Mouse (Mus musculus): Measurements from ENCODE around the gene Scrg1.
A peak's percentile ranks its signal among the peaks of the same experiment; 100 is the strongest.

Gene Scrg1

DNA sequence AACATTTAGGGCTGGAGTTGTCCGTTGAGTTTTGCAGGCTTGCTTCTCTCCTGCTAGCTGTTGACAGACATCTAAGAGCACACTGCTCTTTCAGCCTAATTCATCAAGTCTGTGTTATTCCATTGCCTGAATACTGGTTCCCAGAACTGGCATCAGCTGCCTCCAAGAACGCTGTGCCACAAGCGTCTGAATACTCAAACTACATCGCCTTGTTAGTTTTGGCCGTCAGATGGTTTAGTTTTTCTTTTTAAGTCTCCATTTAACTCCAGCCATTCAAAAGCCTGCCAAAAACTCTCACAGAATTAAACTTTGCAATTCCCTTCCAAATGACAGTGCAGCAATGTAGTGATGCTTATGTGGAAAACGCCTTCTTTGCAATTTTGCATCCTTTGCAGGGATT, 1.4 kb downstream of the Scrg1 start:
- DNase-seq: peak; percentile 1

DNA sequence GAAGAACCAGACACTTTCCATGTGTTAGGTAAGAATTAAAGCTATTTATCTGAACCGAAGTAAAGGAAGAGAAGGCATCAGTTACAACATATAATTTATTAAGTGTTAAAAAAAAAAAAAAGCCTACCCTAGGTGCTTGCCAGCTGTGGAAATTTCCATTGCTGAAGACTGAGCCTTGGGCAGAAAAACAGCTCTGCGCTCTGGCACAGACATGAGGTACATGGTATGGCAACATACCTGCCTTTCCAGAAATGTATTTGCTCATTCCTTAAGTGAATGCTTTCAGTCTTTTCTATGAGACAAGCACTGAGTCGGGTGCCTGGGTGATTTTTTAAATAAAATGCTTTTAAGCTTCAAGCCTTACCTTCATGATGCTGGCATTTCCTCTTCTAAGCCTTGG, 2.2 kb downstream of the Scrg1 start:
- peak; percentile 13 for DNase-seq

DNA sequence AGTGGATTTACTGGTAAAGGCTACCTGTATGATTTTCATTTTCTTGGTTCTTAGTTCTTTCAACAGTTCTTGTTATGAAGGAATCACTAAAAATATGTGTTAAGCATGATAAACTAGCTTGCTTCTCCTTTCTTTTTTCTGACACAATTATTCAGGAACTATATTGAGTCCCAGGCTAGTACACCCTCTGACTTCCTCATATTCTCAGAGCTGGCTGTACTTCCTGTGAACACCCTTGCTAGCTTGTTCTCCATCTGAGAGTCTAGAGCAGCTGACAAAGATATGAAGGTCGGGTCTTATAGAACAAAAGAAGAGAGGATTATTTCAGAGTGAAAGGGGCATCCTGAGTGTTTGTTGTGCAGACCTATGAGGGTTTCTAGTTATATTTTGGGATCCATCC, 7.1 kb downstream of the Scrg1 start:
- peak; percentile 24 for DNase-seq

DNA sequence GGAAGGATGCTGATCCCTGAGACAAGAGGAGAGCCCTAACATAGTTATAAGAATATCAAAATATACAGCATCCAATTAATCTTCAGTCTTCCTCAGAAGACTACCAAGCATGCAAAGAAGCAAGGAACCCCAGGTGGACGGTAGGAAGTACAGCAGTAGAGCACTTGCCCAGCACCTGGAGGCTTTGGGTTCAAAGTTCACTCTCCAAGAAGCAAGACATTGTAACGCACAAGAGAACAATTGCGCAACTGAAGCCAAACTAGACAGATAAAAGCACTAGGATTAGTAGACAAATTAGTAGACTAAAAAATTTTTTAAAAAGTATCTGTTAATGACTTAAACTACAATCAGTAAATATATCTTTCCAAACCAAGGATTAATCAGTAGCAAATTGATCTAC, 8.0 kb downstream of the Scrg1 start:
- DNase-seq: no peak

DNA sequence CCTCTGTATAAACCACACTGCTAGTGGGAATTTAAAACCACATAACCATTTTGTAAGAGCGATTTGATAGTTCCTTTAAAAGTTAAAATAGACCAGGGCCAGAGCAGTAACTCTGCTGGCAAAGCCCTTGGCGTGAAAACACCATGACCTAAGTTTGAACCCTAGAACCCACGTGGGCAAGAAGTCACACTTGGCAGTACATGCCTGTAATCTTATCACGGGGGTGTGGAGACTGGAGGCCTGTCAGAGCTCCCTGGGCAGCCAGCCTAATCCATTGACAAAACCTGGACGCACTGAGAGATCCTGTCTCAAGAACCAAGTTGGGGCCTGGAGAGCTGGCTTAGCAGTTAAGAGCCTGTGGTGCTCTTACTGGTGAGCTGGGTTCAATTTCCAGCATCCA, 12.9 kb downstream of the Scrg1 start:
- DNase-seq: peak; percentile 79

DNA sequence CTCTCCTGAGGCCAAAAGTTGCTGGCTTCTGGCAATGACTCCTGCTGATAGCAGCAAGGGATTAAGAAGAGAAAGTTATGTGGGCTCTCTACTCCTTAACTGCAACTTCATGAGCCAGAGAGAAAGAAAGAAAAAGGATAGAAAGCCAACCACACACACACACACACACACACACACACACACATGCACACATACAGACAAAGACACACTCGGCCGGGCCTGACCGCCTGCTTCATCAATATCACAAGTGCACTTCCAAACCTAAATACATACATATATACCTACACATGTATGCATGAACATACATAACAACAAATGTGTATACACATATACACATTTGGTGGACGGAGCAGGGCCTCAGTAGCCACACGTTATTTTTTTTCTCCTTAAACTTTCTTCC, 15.1 kb downstream of the Scrg1 start:
- no peak for DNase-seq

DNA sequence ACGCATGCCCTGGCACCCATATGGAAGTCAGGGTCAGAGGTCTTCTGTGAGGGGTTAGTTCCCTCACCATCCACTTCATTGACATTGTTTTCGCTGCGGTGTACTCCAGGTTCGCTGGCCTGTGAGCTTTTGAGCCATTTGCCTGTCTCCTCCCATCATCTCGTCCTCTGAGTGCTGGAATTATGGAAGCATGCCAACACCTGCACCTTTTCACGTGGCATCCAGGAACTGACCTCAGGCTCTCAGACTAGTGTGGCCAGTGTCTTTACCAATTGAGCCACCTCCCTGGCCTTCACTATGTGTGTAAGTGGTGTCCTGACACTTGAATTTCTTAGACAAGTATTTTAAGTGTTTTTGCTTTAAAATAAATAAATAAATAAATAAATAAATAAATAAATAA, 18.0 kb downstream of the Scrg1 start:
- DNase-seq: peak; percentile 37

DNA sequence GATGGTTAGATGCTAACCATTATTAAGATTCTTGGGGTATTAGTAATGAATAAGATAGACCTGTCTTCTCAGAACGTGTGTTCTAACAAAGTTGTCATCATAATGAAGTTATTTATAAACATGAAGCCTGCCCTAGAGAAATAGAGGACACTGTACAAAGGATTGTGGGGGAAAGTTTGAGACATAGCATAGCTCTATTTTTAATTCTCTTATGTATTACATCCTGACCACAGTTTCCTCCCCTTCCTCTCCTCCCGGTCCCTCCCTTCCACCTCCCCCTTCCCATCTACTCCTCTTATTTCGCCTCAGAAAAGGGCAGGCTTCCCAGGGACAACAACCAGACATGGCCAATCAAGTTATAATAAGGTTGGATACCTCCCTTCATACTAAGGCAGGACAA, 22.7 kb downstream of the Scrg1 start:
- DNase-seq: no peak

DNA sequence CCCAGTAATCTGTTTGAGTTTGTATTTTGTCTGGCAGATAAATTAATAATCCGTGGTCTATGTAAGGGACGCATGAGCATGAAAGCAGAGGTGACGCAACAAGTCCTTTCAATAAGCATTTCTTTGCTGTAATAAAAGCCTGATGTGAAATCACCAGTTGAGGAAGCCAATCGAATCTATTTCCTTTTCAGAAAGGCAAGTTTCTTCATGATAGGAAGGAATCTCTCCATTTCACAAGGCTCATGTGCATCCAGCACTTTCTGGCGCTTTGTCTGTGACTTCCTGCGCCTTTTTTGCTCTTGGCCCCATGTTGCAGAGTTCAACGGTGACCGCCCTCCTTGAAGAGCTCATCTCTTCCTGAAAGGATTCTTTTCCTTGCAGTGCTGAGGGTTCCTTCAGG, 24.0 kb downstream of the Scrg1 start:
- peak; percentile 20 for DNase-seq

DNA sequence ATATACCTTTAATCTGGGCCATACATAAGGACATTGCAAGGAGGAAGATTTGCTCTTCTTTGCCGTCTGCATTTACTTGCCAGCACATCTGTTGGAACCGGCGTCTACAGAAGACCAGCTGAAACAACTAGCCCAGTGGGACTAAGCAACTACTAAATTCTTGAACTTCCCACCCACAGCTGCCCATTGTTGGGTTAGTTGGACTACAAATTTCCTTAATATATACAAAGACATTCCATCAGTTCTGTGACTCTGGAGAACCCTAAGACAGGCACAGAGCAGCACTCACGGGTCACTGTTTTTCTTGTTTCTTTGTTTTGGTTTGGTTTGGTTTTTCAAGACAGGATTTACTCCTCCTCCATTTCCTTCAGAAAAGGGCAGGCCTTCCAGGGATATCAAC, 24.9 kb downstream of the Scrg1 start:
- DNase-seq: no peak

DNA sequence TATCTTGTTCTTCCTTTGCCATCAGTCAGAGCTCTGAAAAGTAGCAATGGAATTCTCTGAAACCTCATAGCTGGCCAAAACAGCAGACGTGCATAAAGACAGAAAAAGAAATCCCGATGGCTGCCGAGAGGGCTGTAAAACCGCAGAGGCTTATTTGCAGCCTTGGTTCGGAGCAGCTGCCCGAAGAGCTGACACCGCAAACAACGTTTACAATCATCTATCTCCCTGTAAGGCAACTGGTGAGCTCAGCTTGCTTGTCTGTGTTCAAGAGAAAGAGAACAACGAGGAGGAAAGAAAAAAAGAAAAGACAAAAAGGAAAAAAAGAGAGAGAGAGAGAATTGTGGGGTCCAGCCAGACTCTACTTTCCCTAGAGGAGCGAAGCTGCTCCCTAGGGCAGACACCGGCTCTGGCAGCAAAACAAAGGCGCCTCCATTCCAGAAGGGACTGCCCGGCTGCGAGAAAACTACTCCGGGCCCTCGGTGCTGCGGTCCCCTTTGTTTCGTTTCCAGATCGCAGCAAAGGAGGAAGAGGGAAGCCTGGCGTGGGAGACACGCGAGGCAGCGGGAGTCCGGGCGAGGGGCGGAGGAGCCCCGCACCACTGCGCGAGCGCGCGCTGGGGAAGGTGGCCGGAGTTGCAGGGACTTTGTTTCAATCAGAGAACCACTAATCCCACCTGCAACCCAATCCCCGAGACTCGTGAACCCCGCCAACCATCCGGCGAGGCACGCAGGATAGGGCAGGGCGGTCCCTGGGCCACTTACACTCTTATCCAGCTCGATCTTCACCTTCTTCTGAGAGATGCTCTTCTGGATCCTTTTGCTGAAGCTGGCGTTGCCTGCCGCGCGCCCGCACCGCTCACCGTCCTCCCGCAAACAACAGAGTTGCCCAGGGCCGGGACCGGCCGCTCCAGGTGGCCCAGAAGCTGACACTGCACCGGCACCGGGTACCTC, 31.0 kb downstream of the Scrg1 start:
- DNase-seq: peak; percentile 42

DNA sequence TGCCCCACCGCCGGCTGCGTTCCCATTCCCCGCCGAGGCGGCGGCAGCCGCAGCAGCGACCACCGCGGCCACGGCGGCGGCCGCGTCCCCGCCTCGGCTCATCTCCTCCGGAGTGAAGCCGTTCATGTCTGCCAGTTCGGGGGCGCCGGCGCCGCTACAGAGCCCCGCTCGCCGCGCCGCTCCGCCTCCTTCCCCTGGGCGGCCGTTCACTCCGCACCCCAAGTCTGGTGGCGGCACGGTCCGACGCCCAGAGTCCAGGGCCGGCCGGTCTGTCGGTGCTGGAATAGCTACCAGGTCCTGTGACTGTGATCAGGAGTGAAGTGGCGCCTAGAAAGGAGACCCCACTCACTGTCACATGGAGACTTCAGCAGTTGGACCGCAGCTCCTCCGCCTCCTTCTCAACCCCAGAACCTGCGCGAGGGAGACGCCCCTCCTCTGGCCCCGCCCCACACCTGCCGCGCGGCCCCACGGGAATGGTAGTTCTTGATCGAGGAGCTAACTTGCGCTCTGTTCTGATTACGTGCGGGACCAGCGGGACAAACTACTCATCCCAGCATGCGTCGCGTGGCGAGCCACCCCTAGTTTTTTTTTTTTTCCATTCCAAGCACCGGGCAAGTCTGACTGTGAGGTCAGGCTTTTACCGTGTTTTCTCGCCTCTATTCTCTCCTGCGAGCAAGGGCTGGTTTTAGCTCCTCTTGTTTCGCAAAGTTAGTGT, 31.9 kb downstream of the Scrg1 start, which contains the start of gene Sap30:
Sap30 (minus strand) TSS at position 420 of the 715 bp plus-strand sequence.
- DNase-seq: peak; percentile 99

DNA sequence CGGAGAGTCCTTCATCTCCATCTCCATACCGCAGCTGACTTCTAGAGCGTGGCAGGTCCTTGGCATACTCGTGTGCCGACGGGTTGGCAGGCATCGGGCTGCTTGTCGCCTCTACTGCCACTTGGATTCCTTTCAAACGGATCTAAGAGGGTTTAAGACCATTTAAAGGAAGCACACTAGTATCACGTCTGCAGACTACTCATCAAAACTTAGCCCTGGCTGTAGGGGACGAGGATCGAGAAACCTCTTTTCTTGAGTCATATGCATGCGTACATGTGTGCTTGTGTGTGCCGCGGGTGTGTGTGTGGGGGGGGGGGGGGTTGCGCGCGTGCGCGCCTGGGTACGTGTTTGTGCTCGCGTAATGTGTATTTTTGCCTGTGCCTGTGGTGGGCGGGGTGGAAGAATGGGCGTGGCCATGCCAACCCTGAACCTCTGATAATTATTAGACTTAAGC, 32.6 kb downstream of the Scrg1 start:
- DNase-seq: peak; percentile 86

DNA sequence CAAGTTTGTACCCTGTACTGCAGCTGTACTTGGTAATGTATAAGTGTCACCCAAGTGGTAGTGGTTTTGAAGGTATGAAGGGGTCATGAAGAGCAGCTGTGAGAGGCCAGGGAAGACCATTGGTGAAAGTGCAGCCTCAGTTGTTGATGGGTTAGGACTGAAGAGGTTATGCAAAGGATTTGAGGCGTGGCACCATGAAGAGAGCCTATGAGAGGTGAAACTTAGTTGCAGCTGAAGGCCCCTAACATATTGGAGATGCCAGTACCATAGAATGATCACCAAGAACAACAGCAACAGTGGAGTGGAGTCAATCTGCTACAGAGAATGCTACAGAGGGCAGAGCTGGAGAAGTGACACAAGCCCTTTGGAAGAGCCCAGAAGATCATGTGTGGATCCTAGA, 33.6 kb downstream of the Scrg1 start:
- no peak for DNase-seq

DNA sequence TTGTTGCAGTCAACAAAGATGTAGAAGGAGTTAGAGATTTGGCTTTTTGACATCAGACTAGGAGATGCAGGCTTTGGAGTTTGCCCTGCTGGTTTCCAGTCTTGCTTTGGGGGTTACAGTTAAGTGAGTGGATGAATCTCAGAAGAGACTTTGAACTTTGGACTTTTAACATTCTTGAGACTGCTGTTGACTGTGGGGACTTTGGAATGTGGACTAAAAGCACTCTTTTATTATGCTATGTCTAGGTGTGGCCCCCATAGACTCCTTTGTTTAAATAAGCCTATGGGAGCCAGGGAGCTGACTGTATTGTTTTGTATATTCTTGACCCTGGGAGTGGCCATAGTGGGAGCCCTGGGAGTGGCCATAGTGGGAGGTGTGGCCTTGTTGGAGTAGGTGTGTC, 34.2 kb downstream of the Scrg1 start:
- no peak for DNase-seq

DNA sequence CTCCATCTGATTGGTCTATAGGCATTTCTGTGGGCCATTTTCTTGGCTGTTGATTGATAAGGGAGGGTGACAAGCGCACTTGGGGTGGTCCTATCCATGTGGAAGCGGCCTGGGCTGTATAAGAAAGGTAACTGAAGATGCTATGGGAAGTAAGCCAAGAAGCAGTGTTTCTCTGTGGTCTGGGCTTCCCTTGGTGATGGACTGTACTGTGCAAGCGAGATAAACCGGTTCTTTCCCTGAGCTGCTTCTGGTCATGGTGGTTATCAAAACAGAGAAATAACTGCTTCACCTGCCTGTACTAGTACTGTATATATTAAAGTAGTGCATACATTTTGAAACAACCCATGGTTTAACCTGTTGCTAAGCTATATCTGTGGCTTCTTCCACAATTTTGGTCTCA, 36.1 kb downstream of the Scrg1 start:
- no peak for DNase-seq

DNA sequence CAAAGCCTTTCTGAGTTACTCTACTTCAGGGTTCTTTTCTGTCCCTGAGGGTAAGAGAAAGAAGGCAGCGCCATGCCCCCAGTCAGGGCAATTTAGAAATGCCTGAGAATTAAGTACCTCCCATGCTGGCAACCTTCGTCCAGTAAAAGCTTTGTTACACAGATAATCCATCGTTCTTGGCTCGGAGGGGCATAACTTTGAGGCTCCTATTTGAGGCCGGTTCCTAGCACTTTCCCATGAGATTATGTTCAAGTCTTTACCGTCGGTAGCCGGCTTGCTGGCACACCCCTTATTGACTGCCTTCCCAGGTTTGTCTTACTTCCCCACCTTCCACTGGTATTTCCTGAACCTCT, 42.7 kb downstream of the Scrg1 start:
- DNase-seq: no peak

DNA sequence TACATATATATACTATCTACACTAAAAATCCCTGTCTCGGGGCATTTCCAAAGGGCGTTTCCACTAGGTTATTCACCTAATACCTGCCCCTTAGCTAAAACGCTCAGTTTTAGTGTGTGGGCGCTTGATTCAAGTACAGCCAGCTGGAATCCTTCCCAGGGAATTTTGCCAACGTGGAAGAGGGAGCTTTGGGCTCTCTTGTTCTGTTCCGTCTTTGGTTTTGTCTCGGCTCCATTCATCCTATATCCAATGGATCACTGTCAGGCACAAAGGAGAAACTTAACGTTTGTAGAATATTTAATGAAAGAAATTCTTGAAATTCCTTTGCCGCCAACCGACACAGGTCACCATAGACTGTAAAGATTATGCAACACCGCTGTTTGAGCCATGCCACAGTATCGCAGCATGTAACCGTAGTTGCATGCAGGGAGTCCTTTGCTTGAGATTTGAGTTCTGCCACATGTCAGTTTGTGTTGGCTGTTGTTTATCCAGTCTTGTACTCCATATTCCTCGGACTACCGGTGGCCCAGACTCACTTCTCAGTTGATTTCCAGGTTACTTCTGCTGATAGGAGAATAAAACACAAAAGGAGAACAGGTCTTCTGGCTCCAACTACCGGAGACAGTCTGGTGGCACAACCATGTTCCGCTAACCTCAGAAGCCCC, 43.3 kb downstream of the Scrg1 start:
- peak; percentile 54 for DNase-seq

DNA sequence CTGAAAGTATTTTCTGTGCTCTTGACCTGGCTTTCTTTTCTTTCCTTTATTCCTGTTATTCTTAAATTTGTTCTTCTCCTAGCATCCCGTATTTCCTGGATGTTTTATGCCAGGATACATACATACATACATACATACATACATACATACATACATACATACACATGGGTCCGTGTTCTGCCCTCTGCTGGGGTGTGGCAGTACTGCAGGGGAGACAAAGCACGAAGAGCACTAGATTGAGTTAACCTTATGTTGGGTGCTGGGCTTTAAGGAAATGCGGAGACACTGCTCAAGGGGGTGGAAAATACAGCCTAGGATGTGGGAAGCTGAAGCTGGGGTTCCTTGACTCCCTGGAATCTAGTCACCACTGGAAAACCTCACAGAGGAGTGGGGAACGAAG, 47.9 kb downstream of the Scrg1 start:
- peak; percentile 86 for DNase-seq

DNA sequence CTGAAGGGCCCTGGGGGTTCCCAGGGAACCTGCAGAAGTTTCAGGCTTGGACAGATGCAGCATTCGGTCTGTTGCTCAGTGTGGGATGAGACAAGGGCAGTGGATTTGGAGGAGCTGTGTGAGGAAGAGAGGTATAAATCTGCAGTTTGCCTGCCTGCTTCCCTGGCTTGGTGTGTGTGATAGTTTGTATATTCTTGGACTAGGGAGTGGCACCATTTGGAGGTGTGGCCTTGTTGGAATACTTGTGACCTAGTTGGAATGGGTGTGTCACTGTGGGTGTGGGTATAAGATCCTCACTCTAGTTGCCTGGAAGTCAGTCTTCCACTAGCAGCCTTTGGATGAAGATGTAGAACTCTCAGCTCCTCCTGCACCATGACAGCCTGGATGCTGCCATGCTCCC, 49.8 kb downstream of the Scrg1 start:
- DNase-seq: peak; percentile 19

DNA sequence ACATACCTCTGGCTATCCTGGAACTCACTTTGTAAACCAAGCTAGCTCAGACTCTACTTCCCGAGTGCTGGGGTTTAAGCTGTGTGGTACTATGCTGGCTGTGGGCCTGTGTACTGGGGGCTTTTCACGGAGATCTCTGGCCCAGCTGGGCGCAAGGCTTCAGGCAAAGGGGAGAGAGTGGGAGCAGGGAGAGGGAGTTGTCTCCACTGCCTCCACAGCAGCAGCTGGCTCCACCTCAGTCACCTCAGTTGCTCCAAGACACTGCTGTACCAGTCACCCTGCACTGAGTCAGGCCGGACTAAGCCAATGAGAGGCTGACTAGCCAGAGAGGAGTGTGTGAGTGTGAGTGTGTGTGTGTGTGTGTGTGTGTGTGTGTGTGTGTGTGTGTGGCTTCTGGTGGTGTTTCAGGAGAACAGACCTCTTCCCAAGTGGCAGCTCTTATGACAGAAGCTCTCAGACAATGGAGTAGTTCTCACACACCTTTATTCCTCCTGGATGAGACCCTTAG, 51.9 kb downstream of the Scrg1 start:
- no peak for DNase-seq

DNA sequence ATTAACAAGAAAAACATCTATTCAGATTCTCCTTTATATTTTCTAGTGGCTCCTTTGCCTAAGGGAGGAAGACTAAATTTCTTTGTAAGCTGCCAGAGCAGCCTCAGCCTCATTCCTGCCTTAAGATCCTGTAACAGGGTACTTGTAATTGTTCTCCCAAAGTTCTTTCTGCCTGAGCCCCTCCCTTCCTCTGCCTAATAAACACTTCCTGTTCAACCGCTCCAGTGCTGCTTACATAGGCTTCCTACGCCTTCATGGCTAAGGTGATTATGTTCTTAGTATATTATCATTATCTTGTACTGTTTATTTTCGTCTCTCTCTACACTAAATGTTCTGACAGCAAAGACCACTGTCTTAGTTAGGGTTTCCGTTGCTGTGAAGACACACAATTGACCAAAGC, 52.9 kb downstream of the Scrg1 start:
- peak; percentile 51 for DNase-seq

DNA sequence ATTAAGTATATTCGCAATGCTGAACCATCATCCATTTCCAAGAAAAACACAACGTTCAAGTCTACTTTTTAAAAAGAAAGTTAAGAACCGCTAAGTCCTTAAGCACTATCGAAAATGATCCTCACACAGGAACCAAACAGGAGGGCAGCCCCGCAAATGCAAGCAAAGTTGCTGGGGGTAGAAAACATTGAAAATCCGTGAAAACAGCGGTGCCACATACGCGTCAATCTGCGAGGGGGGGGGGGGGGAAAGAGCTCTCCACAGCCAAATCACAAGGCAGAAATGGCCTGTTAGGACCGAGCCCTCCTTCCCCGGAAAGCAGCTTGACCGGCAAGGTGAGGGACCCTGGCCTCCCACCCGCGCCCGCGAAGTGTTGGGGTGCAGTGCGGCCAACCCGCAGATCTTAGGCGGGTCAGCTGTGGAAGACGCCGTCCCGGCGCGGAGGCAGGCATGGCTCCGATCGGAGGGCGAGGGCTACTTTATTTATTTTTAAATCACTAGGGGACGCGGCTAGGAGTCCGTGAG, 55.1 kb downstream of the Scrg1 start:
- no peak for DNase-seq

Data from lung, postnatal 36 days (tissue).